Mouse (Mus musculus) ES-Bruce4 (cell line): ENCODE data around the gene Nacc2. TPM values are rescaled to one million over a fixed set of nuclear protein-coding genes. Genes with fewer than 3 reads are reported as not detected.

Experiments
- H3K27ac ChIP-seq: 2 replicates; pipeline ENCODE4 v1.5.1; 2012; ENCODE audit warnings: low read length, inconsistent platforms; ENCODE audit not compliant: insufficient read depth
- H3K27me3 ChIP-seq: 2 replicates; pipeline ENCODE4 v1.6.1; 2012; ENCODE audit warnings: mild to moderate bottlenecking, low read length, inconsistent platforms; ENCODE audit not compliant: control insufficient read depth, poor library complexity, insufficient read depth, severe bottlenecking
- H3K36me3 ChIP-seq: 2 replicates; pipeline ENCODE4 v1.6.1; 2012; ENCODE audit warnings: inconsistent platforms, mild to moderate bottlenecking, low read length, moderate library complexity; ENCODE audit not compliant: control insufficient read depth, poor library complexity, insufficient read depth, severe bottlenecking
- H3K4me1 ChIP-seq: one replicate; pipeline ENCODE4 v1.8.1; 2011; ENCODE audit warnings: low read length; ENCODE audit not compliant: control insufficient read depth, insufficient read depth
- H3K4me3 ChIP-seq: 2 replicates; pipeline ENCODE4 v1.5.1; 2011; ENCODE audit warnings: low read depth, mild to moderate bottlenecking, low read length
- H3K9ac ChIP-seq: 2 replicates; pipeline ENCODE4 v1.6.1; 2012; ENCODE audit warnings: low read depth, mild to moderate bottlenecking, inconsistent platforms; ENCODE audit not compliant: poor library complexity, severe bottlenecking
- H3K9me3 ChIP-seq: replicated peaks from 2 replicates; pipeline ENCODE4 v1.6.1; 2012; ENCODE audit warnings: mild to moderate bottlenecking, low read length, inconsistent platforms; ENCODE audit not compliant: control insufficient read depth, poor library complexity, insufficient read depth, severe bottlenecking
- CTCF ChIP-seq: IDR thresholded peaks from one replicate; pipeline ENCODE4 v1.8.1; 2011; ENCODE audit warnings: low read depth, low read length
- EP300 ChIP-seq: IDR thresholded peaks from 2 replicates; pipeline ENCODE4 v1.6.1; 2011; ENCODE audit warnings: low read depth, low read length; ENCODE audit not compliant: insufficient read depth
- POLR2A ChIP-seq: IDR thresholded peaks from one replicate; pipeline ENCODE4 v1.8.1; 2011; ENCODE audit warnings: low read length; ENCODE audit not compliant: insufficient read depth
- polyA plus RNA-seq: library from polyadenylated mRNA; stranded (reverse); fragments of >200 nt; gene quantifications from 2 replicates; pipeline ENCODE4 v1.2.4, GENCODE M21; 2011; ENCODE audit warnings: low read depth; ENCODE audit not compliant: missing spikeins, insufficient read depth, insufficient read length

Nacc2 gene
- polyA plus RNA-seq, 1 experiment = 4.0 TPM

DNA sequence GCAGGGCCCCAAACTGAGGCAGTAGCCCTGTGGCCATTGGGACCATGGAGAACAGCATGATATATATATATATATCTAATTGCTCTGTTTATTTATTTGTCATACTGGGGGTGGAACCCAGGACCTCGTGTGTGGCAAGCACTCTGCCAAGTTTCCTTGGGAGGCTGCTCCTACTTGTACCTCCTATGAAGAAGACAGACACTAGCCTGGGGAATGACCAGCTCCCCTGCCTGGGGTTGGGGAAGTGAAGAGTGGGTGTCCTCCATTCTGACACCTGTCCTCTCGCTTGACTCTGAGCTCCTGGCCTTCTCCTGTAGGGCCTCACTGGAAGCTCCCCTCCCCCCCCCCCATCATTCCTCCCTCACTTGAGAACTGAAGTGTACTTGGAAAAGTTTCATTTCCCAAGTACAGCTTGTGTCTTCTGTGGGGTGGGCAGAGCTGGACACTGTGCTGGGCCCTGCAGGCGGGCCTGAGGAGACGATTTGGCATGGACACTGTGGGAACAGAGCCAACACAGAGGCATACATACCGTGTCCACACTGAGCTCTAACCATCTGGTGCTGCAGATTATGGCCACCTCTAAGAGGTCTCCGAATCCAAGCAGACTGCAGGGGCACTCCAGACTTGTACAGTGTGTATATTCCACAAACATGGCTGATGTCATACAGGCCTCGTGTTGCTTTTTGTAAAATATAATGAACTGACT is 23.5 kb upstream of the Nacc2 start:
- Histone ChIP-seq H3K9me3 (no peaks in the 10 kb centered on the region), H3K27me3 (no peaks in the 10 kb centered on the region), H3K36me3 (no peaks in the 10 kb centered on the region), H3K27ac (no peak overlapping the region), H3K4me1 (no peaks in the 10 kb centered on the region), H3K9ac (no peak overlapping the region), H3K4me3 (no peak overlapping the region)
- TF ChIP-seq CTCF = no peak
- TF ChIP-seq EP300 = no peak
- no peak for TF ChIP-seq POLR2A

DNA sequence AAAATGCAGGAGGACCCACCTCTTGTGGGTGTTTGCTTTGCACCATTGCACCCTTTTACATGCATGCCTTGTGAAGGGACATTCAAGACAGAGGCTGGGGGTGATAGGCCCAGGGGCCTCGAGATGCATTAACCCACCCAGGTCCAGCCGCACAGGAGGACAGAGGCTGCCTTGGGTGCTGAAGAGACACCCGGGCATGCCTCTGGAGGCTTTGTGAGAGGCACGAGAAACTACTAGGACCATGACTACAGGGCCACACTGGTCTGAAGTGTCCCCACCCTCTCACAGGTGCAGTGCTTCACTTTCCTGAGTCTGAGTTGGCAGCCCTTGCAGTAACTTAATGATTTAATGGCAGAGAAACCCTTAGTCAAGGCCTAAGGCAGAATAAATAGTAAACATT is 22.1 kb upstream of the Nacc2 start:
- Histone ChIP-seq H3K9ac (no peak overlapping the region), H3K27me3 (no peaks in the 10 kb centered on the region), H3K27ac (no peak overlapping the region), H3K36me3 (no peaks in the 10 kb centered on the region), H3K4me1 (no peaks in the 10 kb centered on the region), H3K9me3 (no peaks in the 10 kb centered on the region), H3K4me3 (no peak overlapping the region)
- TF ChIP-seq POLR2A (no peak), EP300 (no peak), CTCF (no peak)

DNA sequence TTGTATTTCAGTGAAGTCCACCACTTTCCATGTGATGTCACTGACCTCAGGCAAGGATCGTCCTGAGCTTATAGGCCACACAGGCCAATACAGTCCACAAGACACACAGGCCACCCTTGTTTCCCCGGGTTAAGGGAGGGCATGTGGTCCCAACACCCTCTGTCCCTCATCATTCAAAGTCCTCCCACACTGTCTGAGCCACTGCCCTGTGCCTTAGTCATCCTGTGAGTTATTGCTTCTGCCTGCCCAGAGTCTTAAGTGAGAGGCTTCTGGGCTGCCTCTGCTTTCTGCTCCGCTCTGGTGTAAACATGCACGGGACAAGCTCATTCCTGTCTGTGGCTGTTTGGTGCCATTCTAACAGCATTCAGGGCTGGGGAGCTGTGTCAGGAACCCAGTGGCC is 21.3 kb upstream of the Nacc2 start:
- Histone ChIP-seq H3K27ac (no peak overlapping the region), H3K36me3 (no peaks in the 10 kb centered on the region), H3K4me3 (no peak overlapping the region), H3K4me1 (no peaks in the 10 kb centered on the region), H3K9me3 (no peaks in the 10 kb centered on the region), H3K9ac (no peak overlapping the region), H3K27me3 (no peaks in the 10 kb centered on the region)
- TF ChIP-seq POLR2A = no peak
- no peak for TF ChIP-seq EP300
- TF ChIP-seq CTCF = no peak

DNA sequence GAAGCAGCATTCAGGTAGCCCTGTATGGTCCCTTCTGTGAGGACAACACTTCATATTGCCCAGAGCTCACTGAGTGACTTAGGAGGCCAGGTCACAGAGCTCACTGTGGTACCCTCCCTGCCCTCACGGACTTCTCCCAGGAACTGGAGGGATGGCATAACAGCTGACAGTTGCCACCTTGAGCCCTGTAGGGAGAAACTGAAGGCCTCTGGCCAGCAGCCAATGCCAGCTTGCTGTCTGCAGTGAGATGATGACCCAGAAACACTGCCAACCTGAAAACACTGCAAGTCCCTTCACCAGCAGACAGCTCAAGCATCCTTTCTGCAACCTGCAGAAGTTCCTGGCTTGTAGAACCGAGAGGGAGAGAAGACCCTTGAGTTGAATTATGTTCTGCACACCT is 20.5 kb upstream of the Nacc2 start:
- H3K36me3 ChIP-seq = no peaks in the 10 kb centered on the region
- TF ChIP-seq EP300 (no peak), POLR2A (no peak), CTCF (no peak)
- H3K9ac ChIP-seq = no peak overlapping the region
- H3K4me1 ChIP-seq = no peaks in the 10 kb centered on the region
- H3K27me3 ChIP-seq = no peaks in the 10 kb centered on the region
- H3K27ac ChIP-seq = no peak overlapping the region
- no peak overlapping the region for H3K4me3 ChIP-seq
- H3K9me3 ChIP-seq = no peaks in the 10 kb centered on the region

DNA sequence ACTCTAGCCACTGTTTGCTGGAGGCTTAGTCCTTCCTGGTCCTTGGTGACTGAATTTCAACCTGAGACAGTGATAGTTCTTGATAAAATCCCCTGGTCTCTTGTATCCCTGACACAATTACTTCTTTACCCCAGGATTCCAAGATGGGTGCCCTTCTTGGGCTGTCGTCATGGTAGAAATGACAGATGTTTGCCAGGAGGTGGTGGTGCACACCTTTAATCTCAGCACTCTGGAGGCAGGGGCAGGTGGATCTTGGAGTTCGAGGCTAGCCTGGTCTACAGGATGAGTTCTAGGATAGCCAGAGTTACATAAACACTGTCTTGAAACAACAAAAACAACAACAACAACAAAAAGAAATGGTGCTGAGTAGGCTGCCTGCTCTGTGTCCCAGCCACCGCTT is 20.0 kb upstream of the Nacc2 start:
- no peak overlapping the region for H3K4me3 ChIP-seq
- no peaks in the 10 kb centered on the region for H3K36me3 ChIP-seq
- H3K9me3 ChIP-seq = no peaks in the 10 kb centered on the region
- H3K9ac ChIP-seq = no peak overlapping the region
- H3K27ac ChIP-seq = no peak overlapping the region
- H3K27me3 ChIP-seq = no peaks in the 10 kb centered on the region
- H3K4me1 ChIP-seq = no peaks in the 10 kb centered on the region
- TF ChIP-seq EP300 (no peak), POLR2A (no peak), CTCF (no peak)

DNA sequence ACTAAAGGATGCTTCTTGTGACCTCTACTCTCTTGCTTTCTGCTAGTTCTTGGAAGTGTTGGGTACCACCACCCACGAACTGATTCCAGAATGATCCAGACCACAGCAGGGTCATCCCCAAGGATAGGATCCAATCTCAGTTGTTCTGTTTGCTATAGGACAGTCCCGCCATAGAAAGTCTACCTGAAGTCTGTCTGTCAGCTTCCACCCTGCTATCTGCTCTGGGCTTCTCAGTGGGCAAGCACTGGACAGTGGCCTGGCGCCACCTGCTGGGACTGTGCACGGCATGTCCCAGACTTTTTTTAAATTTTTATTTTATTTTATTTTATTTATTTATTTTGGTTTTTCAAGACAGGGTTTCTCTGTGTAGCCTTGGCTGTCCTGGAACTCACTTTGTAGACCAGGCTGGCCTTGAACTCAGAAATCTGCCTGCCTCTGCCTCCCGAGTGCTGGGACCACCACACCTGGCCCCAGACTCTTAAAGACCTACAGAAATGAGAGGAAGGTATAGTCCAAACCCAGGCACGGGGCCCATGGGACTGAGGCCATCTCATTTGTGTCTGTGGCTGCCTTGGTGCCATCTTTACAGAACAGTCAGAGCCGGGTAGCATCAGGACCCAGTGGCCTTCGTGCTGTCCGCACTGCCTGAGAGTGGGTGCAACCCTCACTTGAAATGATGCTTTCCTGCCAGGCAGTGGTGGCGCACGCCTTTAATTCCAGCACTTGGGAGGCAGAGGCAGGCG is 19.0 kb upstream of the Nacc2 start:
- TF ChIP-seq EP300 = no peak
- TF ChIP-seq CTCF = peak; percentile 73
- H3K9me3 ChIP-seq = no peaks in the 10 kb centered on the region
- H3K9ac ChIP-seq = no peak overlapping the region
- H3K27me3 ChIP-seq = no peaks in the 10 kb centered on the region
- H3K4me1 ChIP-seq = no peaks in the 10 kb centered on the region
- H3K36me3 ChIP-seq = no peaks in the 10 kb centered on the region
- H3K4me3 ChIP-seq = no peak overlapping the region
- no peak overlapping the region for H3K27ac ChIP-seq
